Comparison of ENCODE assay signal across 29 mouse cellular contexts in genomic region chr14:45544905-45545304, GRCm38 (mm10). TPM values are rescaled to one million over a fixed set of nuclear protein-coding genes. Genes with fewer than 3 reads are reported as not detected.
DNase-seq lines count a peak whose midpoint lies in the region; ATAC-seq and TF ChIP-seq lines count a peak whose summit lies in the region.
"Had no signal": no experiment of that assay in that cellular context is flagged by ENCODE, and none has a peak within 500 bp of the region (broad histone marks: within the 10 kb centered on the region; RNA-seq: fewer than 3 reads in every experiment).

No protein-coding gene starts in this region.

- no peak overlapping the region for H3K27ac ChIP-seq in liver, postnatal 0 days (ENCODE audit: low read depth)
- H3K27ac ChIP-seq in liver, embryonic 12.5 days: no peak overlapping the region
- H3K27ac ChIP-seq: embryonic facial prominence, embryonic 10.5 days; embryonic facial prominence, embryonic 13.5 days; forebrain, embryonic 12.5 days; forebrain, embryonic 15.5 days; heart, adult 2 months; heart, embryonic 10.5 days; heart, embryonic 13.5 days; hindbrain, embryonic 12.5 days had no signal

- TF ChIP-seq EP300 in liver, postnatal 0 days (IDR thresholded peaks at IDR 0.05; ENCODE audit: low read depth): 0 out of 2 replicates have a peak, but pooled peaks have one; percentile 17

- no peak overlapping the region for H3K4me2 ChIP-seq in liver, postnatal 0 days (ENCODE audit: low read depth, low read length)
- no peak overlapping the region for H3K4me2 ChIP-seq in liver, embryonic 12.5 days
- H3K4me2 ChIP-seq: embryonic facial prominence, embryonic 13.5 days; forebrain, embryonic 12.5 days; forebrain, embryonic 15.5 days; heart, embryonic 13.5 days; hindbrain, embryonic 12.5 days had no signal

- no peak for TF ChIP-seq CTCF in liver, postnatal 0 days (IDR thresholded peaks at IDR 0.05; ENCODE audit: low read depth)

- peak; percentile 70 for ATAC-seq in liver, postnatal 0 days
- ATAC-seq in liver, embryonic 12.5 days: no peak
- ATAC-seq: activated CD4-positive, CD25-positive, alpha-beta regulatory T cell, adult 4 months; forebrain, embryonic 15.5 days had no signal

- intact Hi-C loops in gastrocnemius, postnatal 14 days (cut with DNase I; ENCODE audit: low total_unique reads): loop anchor here (5.0 kb wide), 1 partner anchor 123 kb away; no protein-coding TSS in a partner anchor
- intact Hi-C loops in heart, postnatal 25 days (cut with DNase I): loop anchor here (5.0 kb wide), 1 partner anchor 57 kb away; no protein-coding TSS in a partner anchor

- H3K4me1 ChIP-seq in liver, postnatal 0 days (ENCODE audit: insufficient read depth): peaks cover 5% of the 10 kb centered on the region
- no peaks in the 10 kb centered on the region; the same call in 1 of the 2 replicates for H3K4me1 ChIP-seq in liver, embryonic 12.5 days
- H3K4me1 ChIP-seq: heart, embryonic 10.5 days had no signal

- no peaks in the 10 kb centered on the region for H3K27me3 ChIP-seq in liver, postnatal 0 days (ENCODE audit: insufficient read depth, low read length)
- H3K27me3 ChIP-seq in liver, embryonic 12.5 days (replicated peaks): no peaks in the 10 kb centered on the region; the same call in 1 of the 2 replicates
- H3K27me3 ChIP-seq: embryonic facial prominence, embryonic 13.5 days; forebrain, embryonic 15.5 days; heart, embryonic 13.5 days; hindbrain, embryonic 12.5 days had no signal

- H3K9me3 ChIP-seq in liver, postnatal 0 days (ENCODE audit: low read length): no peaks in the 10 kb centered on the region
- no peaks in the 10 kb centered on the region for H3K9me3 ChIP-seq in liver, embryonic 12.5 days (replicated peaks)
- H3K9me3 ChIP-seq: embryonic facial prominence, embryonic 10.5 days; embryonic facial prominence, embryonic 13.5 days; forebrain, embryonic 12.5 days; forebrain, embryonic 15.5 days; heart, embryonic 10.5 days; heart, embryonic 13.5 days; hindbrain, embryonic 12.5 days had no signal

- WGBS in liver, postnatal 0 days (ENCODE audit: insufficient replicate concordance): 58% methylated on average over 7 of the region's 7 CpGs
- WGBS in liver, embryonic 12.5 days (ENCODE audit: insufficient replicate concordance): 71% methylated on average over 7 of the region's 7 CpGs

- H3K36me3 ChIP-seq in liver, postnatal 0 days (replicated peaks; ENCODE audit: insufficient read depth, low read length): no peaks in the 10 kb centered on the region
- H3K36me3 ChIP-seq in liver, embryonic 12.5 days: no peaks in the 10 kb centered on the region
- H3K36me3 ChIP-seq: embryonic facial prominence, embryonic 10.5 days; embryonic facial prominence, embryonic 13.5 days; forebrain, embryonic 12.5 days; forebrain, embryonic 15.5 days; heart, embryonic 10.5 days; heart, embryonic 13.5 days; hindbrain, embryonic 12.5 days had no signal

- no peak overlapping the region for H3K4me3 ChIP-seq in liver, postnatal 0 days (ENCODE audit: low read depth, low read length)
- no peak overlapping the region for H3K4me3 ChIP-seq in liver, embryonic 12.5 days
- H3K4me3 ChIP-seq: embryonic facial prominence, embryonic 10.5 days; embryonic facial prominence, embryonic 13.5 days; erythroblast, embryonic 14.5 days; forebrain, embryonic 12.5 days; forebrain, embryonic 15.5 days; heart, adult 2 months; heart, embryonic 10.5 days; heart, embryonic 13.5 days; hindbrain, embryonic 12.5 days had no signal

- DNase-seq in kidney, adult 11 months: peak; percentile 62
- no peak for DNase-seq in kidney, postnatal 4 days
- peak; percentile 60 for DNase-seq in kidney, adult 9 months
- DNase-seq in kidney, postnatal 10 days: no peak
- DNase-seq in liver, postnatal 0 days: no peak
- DNase-seq in gastrocnemius, postnatal 14 days: no peak
- no peak for DNase-seq in heart, postnatal 25 days (ENCODE audit: low spot score)
- DNase-seq: adrenal gland, adult 8-10 months; adrenal gland, postnatal 25 days; cerebellum, adult 11-12 months; cerebellum, adult 8-10 months; cerebellum, postnatal 10 days; cerebellum, postnatal 36 days; embryo, embryonic 11 days; gastrocnemius, postnatal 36 days; heart, adult 2 months; heart, postnatal 14 days had no signal

- H3K9ac ChIP-seq in liver, postnatal 0 days (replicated peaks): no peak overlapping the region
- no peak overlapping the region for H3K9ac ChIP-seq in liver, embryonic 12.5 days
- H3K9ac ChIP-seq: embryonic facial prominence, embryonic 13.5 days; forebrain, embryonic 12.5 days; forebrain, embryonic 15.5 days; heart, embryonic 13.5 days; hindbrain, embryonic 12.5 days had no signal

RNA-seq across cellular contexts. Expression of gene Fermt2, which starts 15.0 kb away (rescaled TPM):
- 76.8 and 90.8 TPM in 2 replicates for polyA plus RNA-seq in liver, postnatal 0 days (2015; fragmentation: Nextera tagmentation; extraction: Ambion mirVana)
- polyA plus RNA-seq in liver, embryonic 12.5 days (2016; fragmentation: Nextera tagmentation; extraction: Ambion mirVana): 37.2 and 37.3 TPM in 2 replicates
- 100 to 1,000 TPM; 180 to 188 TPM for total RNA-seq in gastrocnemius, postnatal 14 days (2021)
- 100 to 1,000 TPM; 253 to 256 TPM for total RNA-seq in heart, postnatal 25 days (2021)
- total RNA-seq: granulocyte monocyte progenitor cell, adult 5-6 weeks; hematopoietic stem cell, adult 5-6 weeks had no signal
- polyA plus RNA-seq: erythroblast, embryonic 14.5 days had no signal

Comparison
In these comparisons a context has a peak if more than half of its experiments do, and no peak if none do; other contexts are left out.
1. DNase-seq: peak in kidney, adult 11 months (single experiment) and kidney, adult 9 months (single experiment); none in kidney, postnatal 4 days (0 of 2), kidney, postnatal 10 days (single experiment), liver, postnatal 0 days (single experiment), gastrocnemius, postnatal 14 days (single experiment) and heart, postnatal 25 days (single experiment).